Mouse (Mus musculus) c-Kit-negative CD71-positive TER-119-positive erythroid progenitor cells, embryonic 14.5 days (primary cell): Measurements from ENCODE around the gene Sdf2l1.

ENCODE experiments used
- DNase-seq: peaks from one replicate; pipeline ENCODE4 v3.0.0-alpha.2; 2013; ENCODE audit warnings: low read depth, low spot score

Gene Sdf2l1

DNA sequence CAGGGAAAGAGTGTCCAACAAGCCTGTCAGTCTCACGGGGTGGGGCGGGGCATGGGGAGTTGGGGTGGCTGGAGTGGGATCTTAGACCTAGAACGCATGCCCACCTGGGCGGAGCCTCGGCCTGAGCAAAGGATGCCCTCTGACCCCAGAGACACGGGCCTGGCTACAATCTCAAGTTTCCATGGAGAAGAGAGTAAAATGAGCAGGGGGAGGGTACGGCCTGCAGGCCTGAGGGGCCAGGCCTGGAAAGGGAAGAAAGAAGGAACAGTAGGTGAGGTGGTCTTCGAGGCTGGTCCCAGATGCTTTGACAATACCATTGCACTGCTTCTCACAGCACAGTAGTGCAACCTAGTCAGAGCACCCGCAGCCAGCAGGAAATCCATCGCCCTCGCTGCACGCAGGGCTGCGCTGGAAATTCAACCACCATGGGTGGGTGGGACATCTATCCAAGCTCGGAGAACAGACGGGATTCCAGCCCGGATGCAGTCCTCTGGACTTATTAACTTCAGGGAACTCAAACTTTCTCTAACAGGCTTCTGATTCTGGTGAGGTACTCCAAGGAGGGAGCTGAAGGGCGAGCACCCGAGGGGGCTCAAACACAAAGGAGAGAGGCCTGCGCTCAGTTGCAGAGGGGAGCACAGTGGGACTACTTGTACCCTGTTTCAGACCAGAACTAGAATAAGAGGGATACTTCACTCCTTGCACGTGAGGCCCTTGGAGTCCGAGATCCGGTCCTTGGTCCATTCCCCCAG, 7.9 kb downstream of the Sdf2l1 start:
- no peak for DNase-seq

DNA sequence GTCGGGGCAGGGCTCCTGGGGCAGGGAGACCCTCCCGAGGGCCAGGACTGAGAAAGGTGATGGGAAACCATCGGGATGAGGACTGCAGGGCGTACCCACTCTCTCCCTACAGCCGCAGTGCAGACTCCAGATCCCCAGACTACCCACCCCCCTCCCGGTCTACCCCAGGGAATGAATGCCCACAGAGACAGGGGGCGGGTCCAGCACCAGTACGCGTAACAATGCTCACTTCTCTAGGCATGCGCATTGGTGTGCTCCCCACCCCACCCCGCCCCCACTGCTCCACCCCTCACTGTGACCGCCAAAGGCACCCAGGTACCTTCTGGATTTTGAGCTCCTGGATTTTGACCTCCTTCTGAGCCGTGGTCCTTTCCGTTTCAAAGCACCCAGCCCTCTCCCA, 10.6 kb downstream of the Sdf2l1 start:
- DNase-seq = no peak

DNA sequence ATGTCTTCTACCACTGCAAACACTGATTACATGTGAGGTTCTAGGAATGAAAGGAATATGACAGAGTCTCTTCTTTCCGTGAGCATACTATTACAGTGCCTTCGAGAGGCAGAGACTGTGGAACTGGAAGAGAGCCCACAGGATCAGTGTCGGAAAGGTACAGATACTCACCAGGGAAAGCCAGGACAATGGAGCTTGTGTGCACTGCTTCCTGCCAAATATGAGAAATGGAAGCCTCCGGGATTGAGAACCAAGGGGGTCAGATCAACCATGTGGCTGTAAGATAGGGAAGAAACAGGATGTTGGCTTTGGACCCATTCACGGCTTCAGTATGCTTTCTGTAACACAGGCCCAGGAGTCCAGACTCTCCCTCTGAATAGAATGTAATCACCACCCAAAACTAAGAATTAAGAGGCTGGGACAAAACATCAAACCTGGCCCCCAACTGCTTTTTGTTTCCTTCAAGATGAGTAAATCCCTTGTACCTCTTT, 14.8 kb downstream of the Sdf2l1 start:
- DNase-seq = no peak

DNA sequence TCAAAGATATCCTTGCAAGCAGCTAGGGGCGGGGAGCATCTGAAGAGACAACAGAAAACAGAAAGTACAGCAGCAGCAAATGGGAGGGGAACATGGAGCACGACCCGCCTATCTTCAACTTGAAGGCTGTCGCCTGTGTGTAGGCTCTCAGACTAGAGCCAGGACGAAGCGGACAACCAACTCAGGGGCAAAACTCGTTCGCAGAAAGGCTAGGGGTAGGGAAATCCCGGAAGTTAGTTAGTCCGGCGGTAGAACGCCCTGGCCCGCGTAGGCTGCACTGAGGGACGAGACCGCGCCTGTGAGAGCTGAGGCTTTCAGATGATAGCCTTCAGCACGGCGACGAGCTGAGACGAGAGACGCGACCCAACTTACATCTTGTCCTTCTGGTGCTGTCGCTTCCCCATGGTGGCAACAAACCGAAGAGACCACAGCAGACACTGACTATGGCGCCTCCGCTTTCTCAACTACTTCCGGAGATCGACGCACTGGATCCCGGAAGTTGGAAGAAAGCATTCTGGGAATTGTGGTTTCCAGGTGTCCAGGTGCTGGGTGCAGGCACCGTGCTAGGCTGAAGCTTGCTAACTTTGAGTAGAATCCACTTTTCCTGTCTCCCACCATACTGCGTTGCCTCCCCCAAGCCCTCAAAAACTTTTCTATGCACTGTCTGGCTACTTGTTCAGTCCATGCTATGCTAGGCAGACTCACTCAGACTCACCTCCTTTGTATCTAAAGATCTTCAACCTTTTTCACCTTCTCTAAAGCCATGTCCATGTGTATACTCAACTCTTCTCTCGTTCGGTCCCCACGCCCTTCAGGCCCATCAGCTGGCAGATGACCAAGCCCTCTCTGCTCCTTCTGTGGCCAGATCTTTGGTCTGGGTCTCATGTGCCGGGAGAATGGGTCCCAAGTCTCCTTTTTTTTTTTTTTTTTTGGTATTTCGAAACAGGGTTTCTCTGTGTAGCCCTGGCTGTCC, 21.1 kb downstream of the Sdf2l1 start, which contains the start of gene Ppil2:
Gene Ppil2, minus strand, starts transcription at position 487 of the 973 bp plus-strand sequence.
- DNase-seq = peak; percentile 69

DNA sequence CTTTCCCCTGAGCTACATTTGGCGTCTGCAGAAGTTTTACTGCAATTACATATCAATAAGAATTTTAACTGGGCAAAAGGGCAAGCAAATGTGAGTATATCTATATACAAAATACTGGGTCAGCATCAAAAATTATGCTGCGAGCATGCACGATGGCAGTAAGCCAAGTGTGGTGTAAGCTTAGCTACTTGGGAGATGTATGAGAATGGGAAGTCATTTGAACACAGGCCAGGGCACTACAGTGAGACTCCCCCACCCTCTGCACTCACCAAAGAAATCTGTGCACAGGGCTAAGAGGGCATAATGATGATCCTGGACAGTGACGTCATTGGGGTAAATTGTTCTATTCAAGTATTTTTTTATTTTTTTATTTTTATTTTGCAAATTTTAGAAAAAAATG, 27.6 kb downstream of the Sdf2l1 start:
- no peak for DNase-seq

DNA sequence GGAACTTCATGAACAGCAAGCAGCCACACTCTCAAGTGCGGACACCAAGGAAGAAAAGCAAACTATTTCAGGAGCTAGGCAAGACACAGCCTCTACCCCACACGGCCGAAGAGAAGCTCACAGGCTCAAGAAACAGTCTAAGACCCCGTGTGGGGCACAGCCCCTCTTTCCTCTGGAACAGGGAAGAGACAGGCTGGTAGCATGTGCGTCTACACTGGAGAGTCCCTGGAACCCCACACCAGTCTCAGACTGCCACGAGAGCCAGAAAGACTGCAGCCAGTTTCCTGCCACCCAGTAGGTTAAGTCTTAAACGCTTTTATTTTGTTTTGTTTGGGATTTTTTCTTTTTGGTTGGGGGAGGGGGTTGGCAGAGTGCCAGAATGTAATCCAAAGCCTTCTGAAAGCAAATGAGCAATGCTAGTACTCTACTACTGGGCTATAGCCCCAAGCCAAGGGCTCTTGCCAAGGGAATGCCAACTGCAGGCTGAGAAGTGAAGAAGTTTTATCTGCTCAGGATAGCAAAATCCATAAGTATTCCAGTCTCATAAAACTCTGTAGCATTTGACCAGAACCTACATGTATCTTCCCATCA, 29.5 kb downstream of the Sdf2l1 start:
- DNase-seq = no peak

DNA sequence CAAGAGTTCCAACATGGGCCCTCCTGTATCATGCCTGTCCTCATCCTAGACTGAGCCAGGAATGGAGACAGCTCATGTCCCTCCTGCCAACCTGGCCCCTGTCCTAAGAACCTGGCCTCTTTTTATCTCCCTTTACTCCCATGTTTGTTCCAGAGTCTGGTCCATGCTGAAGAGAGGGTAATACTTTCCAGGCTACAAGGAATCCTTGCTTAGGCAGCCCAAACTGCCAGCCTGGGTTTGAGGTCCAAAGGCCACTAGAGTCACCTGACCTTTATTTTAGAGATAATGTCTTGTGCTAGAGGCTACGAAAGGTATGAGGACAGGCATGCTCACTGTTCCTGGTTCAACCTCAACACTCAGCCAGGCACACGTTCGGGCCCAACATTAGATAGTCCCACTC, 35.2 kb downstream of the Sdf2l1 start:
- no peak for DNase-seq

DNA sequence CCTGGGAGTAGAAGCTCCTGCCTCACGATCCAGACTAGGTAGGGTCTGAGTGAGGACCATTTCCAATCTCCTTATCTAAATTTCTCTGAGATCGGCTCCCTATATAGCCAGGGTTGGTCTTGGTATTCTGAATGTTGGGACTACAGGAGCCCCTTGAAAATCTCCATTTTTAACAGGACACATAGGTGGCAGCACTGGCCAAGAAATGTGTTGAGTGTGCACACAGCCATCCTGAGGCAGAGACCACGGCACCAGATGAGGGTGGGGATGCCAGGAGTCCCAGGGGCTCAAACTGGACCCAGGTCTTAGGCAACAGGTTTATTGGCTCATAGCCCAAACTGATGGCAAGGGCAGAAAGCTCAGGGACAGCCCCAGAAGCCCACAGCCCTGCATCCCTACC, 43.8 kb downstream of the Sdf2l1 start:
- no peak for DNase-seq

DNA sequence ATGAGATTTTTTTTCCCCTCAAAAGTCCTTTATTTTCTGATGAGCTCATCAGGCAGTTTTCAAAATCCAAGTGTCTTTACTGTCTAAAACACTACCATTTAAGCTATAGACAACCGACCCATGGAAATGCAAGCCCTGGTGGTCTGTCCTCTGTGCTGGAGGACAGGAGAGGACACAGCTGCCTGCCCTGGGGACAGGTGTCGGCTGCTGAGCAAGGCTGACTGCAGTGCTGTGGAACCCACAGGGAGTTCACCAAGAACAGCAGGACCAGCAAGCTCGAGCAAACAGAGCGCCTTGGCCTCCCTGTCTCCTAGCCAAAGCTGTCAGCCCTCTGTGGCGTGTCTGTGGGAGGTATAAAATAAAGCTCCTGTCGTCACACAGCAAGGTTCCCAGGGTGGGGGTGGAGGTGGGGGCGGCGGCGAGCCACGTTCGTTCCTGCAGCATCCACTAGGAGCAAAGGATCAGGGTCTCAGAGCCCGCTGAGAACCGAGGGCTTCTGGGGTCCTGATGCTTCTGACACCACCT, 45.5 kb downstream of the Sdf2l1 start:
- DNase-seq = no peak

DNA sequence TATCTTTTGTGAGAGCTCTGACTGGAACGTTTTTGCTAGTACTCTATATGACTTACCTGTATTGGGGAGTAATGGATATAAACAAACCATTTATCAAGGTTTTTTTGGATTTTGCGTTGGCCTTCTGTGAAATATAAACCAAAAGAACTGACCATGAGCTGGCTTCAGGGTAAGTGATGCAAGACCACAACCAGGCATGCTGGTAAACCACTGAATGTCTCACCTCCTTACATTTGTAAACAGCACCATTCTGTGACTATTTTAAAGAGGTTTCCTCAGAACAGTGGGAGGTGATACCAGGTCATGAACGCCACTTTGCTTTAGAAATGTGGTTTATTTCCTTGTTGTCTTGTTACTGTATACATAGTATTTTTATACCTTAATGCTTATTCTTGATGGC, 45.9 kb downstream of the Sdf2l1 start:
- no peak for DNase-seq

DNA sequence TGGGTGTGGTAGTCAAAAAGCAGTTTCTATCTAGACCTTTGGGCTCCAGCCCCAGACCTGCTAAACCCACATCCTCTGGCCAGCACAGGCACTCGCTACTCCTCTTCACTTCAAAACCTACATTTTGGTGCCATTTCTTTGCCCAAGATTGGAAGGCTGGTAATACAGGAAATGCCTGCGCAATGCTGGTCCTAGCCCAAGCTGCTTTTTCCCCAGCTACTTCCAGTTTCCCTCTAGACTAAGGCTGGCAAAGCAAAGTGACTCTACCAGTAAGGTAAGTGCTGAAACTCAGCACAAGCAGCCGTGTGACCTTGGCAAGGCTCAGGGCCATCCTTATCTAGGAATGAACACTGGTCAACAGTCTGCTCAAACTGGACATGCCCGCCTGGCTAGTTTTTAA, 46.5 kb downstream of the Sdf2l1 start:
- no peak for DNase-seq

DNA sequence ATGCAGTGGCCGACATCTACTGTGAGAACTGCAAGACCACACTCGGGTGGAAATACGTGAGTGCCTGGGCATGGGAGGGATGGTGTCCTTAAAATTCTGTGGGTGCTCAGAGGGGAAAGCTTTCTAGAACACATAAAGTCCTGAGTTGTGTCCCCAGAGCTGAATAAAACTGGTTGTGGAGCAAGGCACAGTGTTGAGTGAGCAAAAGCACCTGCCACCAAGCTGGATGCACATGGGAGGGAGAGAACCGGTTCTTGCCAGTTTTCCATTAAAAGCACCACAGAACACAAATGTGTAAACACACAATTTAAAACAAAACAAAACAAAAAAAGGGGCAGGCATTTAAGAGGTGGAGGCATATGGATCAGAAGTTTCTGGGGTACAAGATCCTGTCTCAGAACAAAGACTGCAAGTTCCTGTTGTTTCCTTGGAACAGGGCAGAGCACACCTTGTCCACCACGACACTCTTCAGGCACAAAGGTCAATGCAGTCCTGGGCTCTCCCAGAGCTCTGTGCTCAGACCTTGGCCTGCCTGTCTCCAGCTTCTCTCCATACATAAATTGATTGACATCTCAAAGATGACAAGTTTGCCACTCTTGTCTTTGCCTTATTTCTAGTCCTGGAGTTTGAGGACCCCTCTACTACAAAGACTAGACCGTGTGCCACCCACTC, 49.9 kb downstream of the Sdf2l1 start:
- no peak for DNase-seq
